Mouse (Mus musculus): ENCODE measurements around the gene Trappc3l. TPM values are rescaled to one million over a fixed set of nuclear protein-coding genes. Genes with fewer than 3 reads are reported as not detected.

Gene Trappc3l
- total and polyA plus RNA-seq, 3 experiments, result not detected

DNA sequence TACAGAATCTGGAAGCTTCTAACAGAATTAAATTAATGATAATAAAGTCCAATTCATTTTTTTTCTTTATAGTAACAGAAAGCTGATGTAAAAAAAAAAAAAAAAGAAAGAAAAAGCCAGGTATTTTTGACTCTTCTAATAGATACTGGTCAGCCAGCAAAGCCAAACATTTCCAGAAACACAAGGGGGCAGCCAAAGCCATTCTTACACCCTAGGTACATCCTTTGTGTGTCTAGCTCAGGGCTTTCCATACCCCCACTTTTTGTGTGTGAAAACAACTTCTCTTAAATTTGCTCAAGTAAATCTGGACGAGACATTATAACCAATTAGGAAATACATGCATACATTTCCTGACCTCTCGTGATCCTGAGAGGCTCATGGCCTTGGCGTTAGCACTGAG lies 114.4 kb downstream of the Trappc3l start (continued):
- TF ChIP-seq E2F4 (IDR thresholded peaks at IDR 0.05; ENCODE audit: insufficient replicate concordance, low read depth, low read length) (no peak), SMC3 (IDR thresholded peaks at IDR 0.05; ENCODE audit: low read depth, low read length) (peak; percentile 75), MAX (IDR thresholded peaks at IDR 0.05; ENCODE audit: low read length) (no peak), MXI1 (IDR thresholded peaks at IDR 0.05; ENCODE audit: low read depth, low read length) (no peak), ELF1 (IDR thresholded peaks at IDR 0.05; ENCODE audit: low read depth, low read length) (no peak), CHD1 (IDR thresholded peaks at IDR 0.05; ENCODE audit: low read depth, low read length) (no peak), KAT2A (IDR thresholded peaks at IDR 0.05; ENCODE audit: insufficient replicate concordance, low read length) (no peak)

DNA sequence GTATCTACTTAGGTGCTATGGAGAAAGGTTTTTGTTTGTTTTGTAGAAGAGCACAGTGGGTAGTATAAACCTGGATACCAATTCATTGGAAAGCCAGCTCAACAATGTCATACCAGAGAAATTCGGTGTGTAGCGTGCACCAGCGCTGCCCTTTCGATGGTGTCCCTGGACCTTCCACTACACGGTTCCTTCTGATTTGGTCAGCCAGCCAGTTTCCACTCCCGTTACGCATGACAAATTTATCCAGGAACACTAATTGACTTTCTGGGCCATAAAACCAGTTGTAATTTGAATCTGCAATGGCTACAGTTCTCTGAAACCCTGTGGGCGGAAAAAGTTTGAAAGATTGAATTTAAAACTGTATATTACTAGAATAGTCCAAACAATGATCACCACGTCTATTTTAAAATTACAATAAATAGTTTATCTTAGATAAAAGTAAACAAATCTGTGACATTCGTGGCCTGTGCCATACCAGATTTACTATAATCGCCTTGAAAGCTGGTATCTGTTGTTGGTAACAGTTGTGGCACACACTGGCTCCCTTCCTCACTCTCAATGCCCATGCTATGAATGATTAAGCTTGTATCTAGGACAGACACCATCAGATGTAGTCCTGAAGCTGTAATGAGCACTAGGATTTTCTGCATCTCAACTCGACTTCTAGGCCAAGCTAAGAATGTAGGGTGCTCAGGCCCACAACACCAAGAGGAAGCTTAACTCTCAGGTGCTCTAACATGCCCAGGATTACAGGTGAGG lies 118.6 kb downstream of the Trappc3l start:
- Histone ChIP-seq H3K27me3 (replicated peaks) (no peaks in the 10 kb centered on the region), H3K36me3 (replicated peaks in 1 of 2; ENCODE audit: control insufficient read depth in 1 of 2, insufficient read depth in 1 of 2, low read length in 1 of 2) (no peaks in the 10 kb centered on the region), H3K4me3 (replicated peaks in 1 of 3; ENCODE audit: low read depth in 2 of 3, low read length in 2 of 3, poor library complexity in 1 of 3) (no peak overlapping the region), H3K9me3 (replicated peaks; ENCODE audit: low read length) (no peaks in the 10 kb centered on the region), H3K27ac (ENCODE audit: insufficient read depth, low read depth) (no peak overlapping the region), H3K79me2 (replicated peaks; ENCODE audit: control insufficient read depth, extremely low read depth, insufficient read depth, poor library complexity, severe bottlenecking) (no peaks in the 10 kb centered on the region), H3K4me1 (ENCODE audit: control insufficient read depth in 1 of 2, insufficient read depth in 2 of 2) (peaks cover 0 to 4% of the 10 kb centered on the region in 2 experiments; a peak in 2 of 4 replicates), H3K9ac (ENCODE audit: insufficient read depth, low read depth) (no peak overlapping the region), H3K4me2 (ENCODE audit: insufficient read depth, low read depth, poor library complexity, severe bottlenecking) (no peak overlapping the region)
- dilution Hi-C loops (cut with MboI; ENCODE audit: extremely low pct_ligation_motif_present, extremely low pct_unique_long_range_greater_than_20kb, low sequenced_read_pairs) (no loop called here), in situ Hi-C loops (cut with MboI; ENCODE audit: low pct_ligation_motif_present, low pct_unique_long_range_greater_than_20kb, low sequenced_read_pairs) (no loop called here)
- no peak for DNase-seq (ENCODE audit: extremely low read depth)
- no peak for TF ChIP-seq JUN (IDR thresholded peaks at IDR 0.05; ENCODE audit: insufficient read depth, low read depth, low read length)
- TF ChIP-seq UBTF (IDR thresholded peaks at IDR 0.05; ENCODE audit: low read depth, low read length), result no peak
- no peak for TF ChIP-seq IRF4 (IDR thresholded peaks at IDR 0.05; ENCODE audit: low read depth, low read length)
- no peak for TF ChIP-seq ETS1 (conservative IDR thresholded peaks at IDR 0.05; ENCODE audit: low read depth, low read length)
- no peak for TF ChIP-seq NELFE (IDR thresholded peaks at IDR 0.05; ENCODE audit: low read depth, low read length)
- no peak for TF ChIP-seq MEF2A (IDR thresholded peaks at IDR 0.05; ENCODE audit: borderline replicate concordance, low read depth, low read length)
- no peak for TF ChIP-seq RCOR1 (conservative IDR thresholded peaks at IDR 0.05; ENCODE audit: low read depth, low read length)
- TF ChIP-seq POLR2A (IDR thresholded peaks at IDR 0.05; ENCODE audit: low read depth, low read length), result no peak
- no peak for TF ChIP-seq MAFK (IDR thresholded peaks at IDR 0.05; ENCODE audit: insufficient replicate concordance, low read length)
- TF ChIP-seq GABPA (IDR thresholded peaks at IDR 0.05; ENCODE audit: insufficient replicate concordance, low read depth, low read length), result no peak
- no peak for TF ChIP-seq RAD21 (IDR thresholded peaks at IDR 0.05; ENCODE audit: low read depth, low read length)
- no peak for TF ChIP-seq USF2 (conservative IDR thresholded peaks at IDR 0.05; ENCODE audit: low read depth, low read length)
- TF ChIP-seq CHD1 (IDR thresholded peaks at IDR 0.05; ENCODE audit: low read depth, low read length), result no peak
- no peak for TF ChIP-seq CHD2 (IDR thresholded peaks at IDR 0.05; ENCODE audit: low read length)
- TF ChIP-seq EP300 (IDR thresholded peaks at IDR 0.05; ENCODE audit: low read length), result no peak
- TF ChIP-seq ZMIZ1 (IDR thresholded peaks at IDR 0.05; ENCODE audit: low read depth, low read length), result no peak
- no peak for TF ChIP-seq NRF1 (IDR thresholded peaks at IDR 0.05; ENCODE audit: low read depth, low read length)

Other genes with a start within 250 kb of the Trappc3l start
- gene Sult3a1, start 179.9 kb upstream of the Trappc3l start, total RNA-seq (2012; rRNA removed), result not detected in 2 replicates
- gene Sult3a1, start 179.9 kb upstream of the Trappc3l start, total RNA-seq (2014; rRNA removed), result not detected in 2 replicates
- not detected in 2 replicates for gene Sult3a1, start 179.9 kb upstream of the Trappc3l start, polyA plus RNA-seq (2012; ENCODE audit: insufficient read length, low read depth)
- not detected in 2 replicates for gene Rsph4a, start 132.5 kb upstream of the Trappc3l start, total RNA-seq (2012; rRNA removed)
- not detected in 2 replicates for gene Rsph4a, start 132.5 kb upstream of the Trappc3l start, total RNA-seq (2014; rRNA removed)
- not detected in 2 replicates for gene Rsph4a, start 132.5 kb upstream of the Trappc3l start, polyA plus RNA-seq (2012; ENCODE audit: insufficient read length, low read depth)
- gene Zup1, start 86.3 kb upstream of the Trappc3l start, total RNA-seq (2012; rRNA removed), result 12.2 and 14.6 TPM in 2 replicates
- gene Zup1, start 86.3 kb upstream of the Trappc3l start, total RNA-seq (2014; rRNA removed), result 21.7 and 23.5 TPM in 2 replicates
- gene Zup1, start 86.3 kb upstream of the Trappc3l start, polyA plus RNA-seq (2012; ENCODE audit: insufficient read length, low read depth), result 12.1 and 14.3 TPM in 2 replicates
- gene Rwdd1, start 18.0 kb upstream of the Trappc3l start, total RNA-seq (2012; rRNA removed), result 186 and 204 TPM in 2 replicates
- 293 and 321 TPM in 2 replicates for gene Rwdd1, start 18.0 kb upstream of the Trappc3l start, total RNA-seq (2014; rRNA removed)
- 235 and 269 TPM in 2 replicates for gene Rwdd1, start 18.0 kb upstream of the Trappc3l start, polyA plus RNA-seq (2012; ENCODE audit: insufficient read length, low read depth)
- 0.04 TPM in 1 of 2 replicates, not detected in the other for gene Calhm4, start 6.7 kb downstream of the Trappc3l start, total RNA-seq (2012; rRNA removed)
- not detected in 2 replicates for gene Calhm4, start 6.7 kb downstream of the Trappc3l start, total RNA-seq (2014; rRNA removed)
- gene Calhm4, start 6.7 kb downstream of the Trappc3l start, polyA plus RNA-seq (2012; ENCODE audit: insufficient read length, low read depth), result not detected in 2 replicates
- 0.04 TPM in 1 of 2 replicates, not detected in the other for gene Calhm5, start 58.9 kb downstream of the Trappc3l start, total RNA-seq (2012; rRNA removed)
- 0.28 TPM in 2 replicates for gene Calhm5, start 58.9 kb downstream of the Trappc3l start, total RNA-seq (2014; rRNA removed)
- 0.05 and 0.09 TPM in 2 replicates for gene Calhm5, start 58.9 kb downstream of the Trappc3l start, polyA plus RNA-seq (2012; ENCODE audit: insufficient read length, low read depth)
- gene Calhm6, start 90.4 kb downstream of the Trappc3l start, total RNA-seq (2012; rRNA removed), result 0.17 and 0.21 TPM in 2 replicates
- gene Calhm6, start 90.4 kb downstream of the Trappc3l start, total RNA-seq (2014; rRNA removed), result 0.38 and 0.58 TPM in 2 replicates
- 0.29 and 0.30 TPM in 2 replicates for gene Calhm6, start 90.4 kb downstream of the Trappc3l start, polyA plus RNA-seq (2012; ENCODE audit: insufficient read length, low read depth)
- not detected in 2 replicates for gene Dse, start 170.1 kb downstream of the Trappc3l start, total RNA-seq (2012; rRNA removed)
- gene Dse, start 170.1 kb downstream of the Trappc3l start, total RNA-seq (2014; rRNA removed), result 0.15 and 0.16 TPM in 2 replicates
- 0.10 TPM in 1 of 2 replicates, not detected in the other for gene Dse, start 170.1 kb downstream of the Trappc3l start, polyA plus RNA-seq (2012; ENCODE audit: insufficient read length, low read depth)
- 17.2 and 18.9 TPM in 2 replicates for gene Tspyl1, start 244.6 kb downstream of the Trappc3l start, total RNA-seq (2012; rRNA removed)
- gene Tspyl1, start 244.6 kb downstream of the Trappc3l start, total RNA-seq (2014; rRNA removed), result 23.7 and 23.8 TPM in 2 replicates
- gene Tspyl1, start 244.6 kb downstream of the Trappc3l start, polyA plus RNA-seq (2012; ENCODE audit: insufficient read length, low read depth), result 18.5 and 19.7 TPM in 2 replicates

Data from CH12.LX (cell line).